Mouse (Mus musculus): ENCODE measurements around the gene Diaph3.

The Diaph3 gene

DNA sequence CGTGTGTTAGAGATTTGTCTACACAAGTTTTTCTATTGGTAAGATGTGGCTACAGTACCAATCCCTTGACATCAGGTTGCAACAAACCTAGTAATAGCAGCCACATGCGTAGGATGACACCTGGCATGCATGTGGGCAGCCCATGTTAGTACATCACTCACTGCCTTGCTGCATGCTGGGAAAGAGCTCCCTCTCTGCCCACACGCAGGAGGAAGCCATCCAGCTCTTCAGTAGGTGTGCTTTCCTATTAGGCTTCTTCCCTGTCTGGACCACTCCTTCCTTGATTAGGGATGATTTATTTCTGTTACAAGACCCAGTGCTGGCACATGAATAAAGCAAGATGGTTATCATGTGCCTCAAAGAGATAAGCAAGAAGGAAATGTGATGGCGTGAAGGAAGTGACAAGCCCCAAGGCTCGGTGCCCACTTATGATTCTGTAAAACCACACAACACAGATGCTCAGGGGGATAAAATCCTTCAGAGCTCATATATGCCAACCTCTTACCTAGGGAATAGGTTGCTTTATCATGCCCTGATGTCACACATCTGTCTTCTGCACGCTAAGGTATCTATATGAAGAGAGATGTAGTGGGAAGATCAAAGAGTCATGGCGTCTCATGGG lies 494.4 kb downstream of the Diaph3 start:
- no peak for DNase-seq (ENCODE audit: low spot score)

DNA sequence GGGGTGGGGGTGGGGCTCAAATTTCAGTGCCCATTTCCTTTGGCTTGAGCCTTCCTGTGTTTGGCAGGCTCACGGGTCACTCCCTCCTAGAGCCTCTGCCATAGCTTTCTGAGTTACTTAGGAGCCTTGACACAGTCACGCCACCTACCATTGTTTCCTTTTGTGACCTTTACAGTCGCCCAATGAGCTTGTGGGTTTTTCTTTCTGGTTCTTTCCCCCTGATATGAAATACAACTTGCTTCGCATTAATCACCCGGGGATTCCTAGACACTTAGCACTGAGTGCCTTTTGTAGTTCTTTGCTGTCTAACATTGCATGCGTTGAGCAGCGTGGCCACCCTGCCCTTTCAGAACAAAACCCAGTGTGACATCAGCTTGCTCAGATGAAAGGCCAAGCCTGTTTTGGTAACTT lies 498.2 kb downstream of the Diaph3 start:
- DNase-seq (ENCODE audit: low spot score) = no peak

DNA sequence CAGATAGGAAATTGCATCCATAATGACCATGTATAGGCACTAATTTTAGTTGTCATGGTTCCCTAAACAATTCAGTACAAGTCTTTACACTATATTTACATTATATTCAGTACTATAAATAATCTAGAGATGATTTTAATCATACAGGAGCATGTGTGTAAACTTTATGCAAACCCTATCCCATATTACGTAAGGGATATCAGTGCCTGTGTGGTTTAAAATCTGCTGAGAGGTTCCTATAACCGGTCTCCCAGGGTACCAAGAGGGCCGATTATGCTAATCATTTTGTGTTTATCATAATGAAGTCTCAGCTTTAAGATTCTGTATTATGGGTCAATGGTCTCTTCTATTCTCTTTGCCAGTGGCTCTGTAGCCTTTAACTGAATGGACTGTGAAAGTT lies 499.2 kb downstream of the Diaph3 start:
- DNase-seq (ENCODE audit: low spot score) = no peak

DNA sequence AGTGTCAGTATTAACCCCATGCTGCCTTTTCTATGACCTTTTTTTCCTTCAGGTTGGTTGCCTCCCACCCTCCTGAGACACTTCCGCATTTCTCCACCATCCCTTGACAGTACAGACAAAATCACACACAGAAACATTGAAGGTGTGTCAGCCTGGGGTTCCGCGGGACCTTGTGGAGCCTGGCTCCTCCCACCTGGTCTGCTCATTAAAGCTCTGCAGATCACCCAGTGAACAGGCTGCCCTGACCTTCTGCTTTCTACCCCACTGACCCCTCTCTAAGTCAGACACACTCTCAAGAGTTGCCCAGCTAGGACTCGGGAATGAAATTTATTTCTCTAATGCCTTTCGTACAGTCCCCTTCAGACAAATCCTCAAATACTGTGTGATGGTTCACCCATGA lies 500.9 kb downstream of the Diaph3 start:
- DNase-seq (ENCODE audit: low spot score) = no peak

DNA sequence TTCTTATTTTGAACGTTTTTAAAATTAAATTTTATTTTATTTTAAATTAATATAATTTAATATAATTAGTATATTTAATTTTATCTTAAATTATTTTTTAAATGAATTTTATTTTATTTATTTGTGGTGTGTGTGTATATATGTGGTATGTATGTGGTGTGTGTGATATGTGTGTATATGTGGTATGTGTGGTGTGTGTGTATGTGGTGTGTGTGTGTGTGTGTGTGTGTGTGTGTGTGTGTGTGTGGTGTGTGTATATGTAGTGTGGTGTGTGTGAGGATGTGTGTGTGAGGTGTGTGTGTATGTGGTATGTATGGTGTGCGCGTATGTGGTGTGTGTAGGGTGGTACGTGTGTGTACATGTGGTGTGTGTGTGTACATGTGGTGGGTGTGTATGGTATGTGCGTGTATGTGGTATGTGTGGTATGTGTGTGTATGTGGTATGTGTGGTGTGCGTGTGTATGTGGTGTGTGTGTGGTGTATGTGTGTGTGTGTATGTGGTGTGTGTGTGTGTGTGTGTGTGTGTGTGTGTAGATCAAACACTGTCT lies 505.4 kb downstream of the Diaph3 start:
- no peak for DNase-seq (ENCODE audit: low spot score)

DNA sequence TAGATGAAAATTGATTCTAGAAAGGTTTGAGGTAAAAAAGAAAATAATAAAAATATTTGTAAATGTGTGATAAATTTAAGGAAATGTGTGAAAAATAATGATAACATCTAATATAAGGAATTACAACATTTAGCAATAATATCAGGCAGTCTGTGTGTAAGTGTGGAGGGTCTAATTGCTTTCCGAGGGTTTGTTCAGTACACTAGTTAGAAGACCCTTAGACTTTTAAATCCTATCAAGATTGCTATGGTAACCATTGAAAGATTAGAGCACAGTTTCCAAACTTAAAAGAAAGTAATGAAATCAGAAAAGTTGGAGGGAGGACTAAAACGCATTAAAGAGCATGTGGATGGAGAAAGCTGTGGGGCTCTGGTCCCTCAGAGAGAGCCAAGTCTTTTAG lies 506.0 kb downstream of the Diaph3 start:
- no peak for DNase-seq (ENCODE audit: low spot score)

DNA sequence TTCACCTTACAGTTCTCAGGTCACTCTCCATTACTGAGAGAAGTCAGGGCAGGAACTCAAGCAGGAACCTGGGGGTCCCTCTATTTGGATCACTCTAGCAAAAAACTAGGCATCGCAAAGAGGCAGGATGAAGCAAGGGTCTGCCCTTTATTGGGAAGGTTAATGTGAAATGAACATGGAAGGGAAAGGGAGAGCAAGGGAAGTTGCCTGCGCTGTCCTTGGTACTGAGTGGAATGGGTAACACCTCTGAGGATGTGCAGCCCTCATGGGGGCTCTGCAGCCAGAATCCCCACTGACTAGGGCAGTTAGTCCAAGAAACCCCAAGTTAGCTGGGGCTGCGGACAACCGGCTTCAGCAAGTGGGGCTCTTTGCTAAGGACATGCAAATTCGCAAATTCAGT lies 507.2 kb downstream of the Diaph3 start:
- DNase-seq (ENCODE audit: low spot score) = no peak

DNA sequence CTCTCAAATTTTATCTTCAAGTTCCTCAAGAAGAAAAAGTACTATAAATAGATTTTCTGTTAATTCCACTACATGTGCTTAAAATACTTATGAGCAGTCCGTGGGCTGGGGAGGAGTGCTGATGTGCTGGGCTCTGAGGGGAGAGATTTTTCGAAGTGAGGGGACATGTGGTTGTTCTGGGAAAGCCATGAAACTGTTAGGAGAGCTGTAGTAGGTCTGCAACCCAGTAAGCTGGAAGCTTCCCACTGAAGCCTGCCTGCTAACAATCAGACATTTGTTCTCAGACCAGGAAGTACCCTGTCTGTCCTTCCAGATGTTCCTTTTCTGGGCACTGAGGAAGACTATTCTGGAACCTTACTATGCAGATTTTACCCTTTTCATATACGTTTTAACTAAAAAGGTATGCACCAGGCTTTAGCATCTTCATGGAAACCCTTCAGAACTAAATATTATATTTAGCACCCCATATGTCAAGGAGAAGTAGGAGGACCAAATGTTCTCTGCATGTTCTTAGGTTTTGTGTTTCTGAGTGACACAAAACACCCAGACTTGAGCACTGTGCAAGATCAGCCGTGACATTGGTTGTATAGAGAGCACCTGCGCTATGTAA lies 516.1 kb downstream of the Diaph3 start:
- no peak for DNase-seq (ENCODE audit: low spot score)

DNA sequence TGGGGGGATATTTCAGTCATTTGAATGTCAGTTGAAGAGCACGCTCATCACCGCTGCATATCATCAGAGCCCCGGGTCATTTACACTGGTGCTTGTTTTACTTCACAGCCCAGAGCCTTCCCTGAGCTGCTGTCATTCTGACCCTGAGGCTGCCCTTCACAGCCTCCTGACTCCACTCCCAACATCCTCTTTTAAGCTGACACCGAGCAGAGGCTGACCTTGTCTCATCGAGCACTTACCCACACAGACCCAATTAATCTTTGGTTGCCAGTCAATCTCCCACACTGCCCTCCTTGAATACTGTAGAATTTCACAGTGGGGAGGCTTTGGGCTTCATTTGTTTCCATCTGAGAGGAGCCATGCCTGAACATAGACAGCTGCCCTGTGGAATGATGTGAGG lies 521.4 kb downstream of the Diaph3 start:
- DNase-seq (ENCODE audit: low spot score) = no peak

Data from T-cell, adult 2 months (primary cell).